Mouse (Mus musculus): ENCODE measurements at regions not wholly inside any gene's neighbourhood (a gene's known extent, or its start where the extent isn't known, plus 50 kb on each side); places are given as distances from the start of the nearest gene placed in this dataset.
"Not testable (repeated sequence)": the region's sequence is repeated elsewhere in the genome, so short reads cannot be mapped to it uniquely, and the experiment has no call there.

GRCm38 (mm10) chr17:76703823-76704222 is 1152.1 kb upstream of the Fam98a start:
- no peak for DNase-seq (ENCODE audit: extremely low spot score in 1 of 2, low spot score in 1 of 2)

- DNase-seq (ENCODE audit: extremely low spot score in 1 of 2, low spot score in 1 of 2): no peak
These were observed 1144.5 kb upstream of the Fam98a start for GRCm38 (mm10) chr17:76696219-76696618.

GRCm38 (mm10) chr17:76658056-76658455 is 1106.3 kb upstream of the Fam98a start:
- peak in 1 of 2 experiments; percentile 2 for DNase-seq (ENCODE audit: extremely low spot score in 1 of 2, low spot score in 1 of 2)

GRCm38 (mm10) chr17:76625976-76626375 is 1074.2 kb upstream of the Fam98a start:
- no peak for DNase-seq (ENCODE audit: extremely low spot score in 1 of 2, low spot score in 1 of 2)

- DNase-seq (ENCODE audit: extremely low spot score in 1 of 2, low spot score in 1 of 2): peak in 1 of 2 experiments; percentile 49
These were observed 1053.5 kb upstream of the Fam98a start for GRCm38 (mm10) chr17:76605237-76605636.

GRCm38 (mm10) chr17:76578323-76578722 is 1026.6 kb upstream of the Fam98a start:
- no peak for DNase-seq (ENCODE audit: extremely low spot score in 1 of 2, low spot score in 1 of 2)

- DNase-seq (ENCODE audit: extremely low spot score in 1 of 2, low spot score in 1 of 2): no peak
These were observed 1008.0 kb upstream of the Fam98a start for GRCm38 (mm10) chr17:76559725-76560124.

- DNase-seq (ENCODE audit: extremely low spot score in 1 of 2, low spot score in 1 of 2): peak in 1 of 2 experiments; percentile 52
These were observed 993.8 kb upstream of the Fam98a start for GRCm38 (mm10) chr17:76545566-76545965.

- DNase-seq (ENCODE audit: extremely low spot score in 1 of 2, low spot score in 1 of 2): no peak
These were observed 984.0 kb upstream of the Fam98a start for GRCm38 (mm10) chr17:76535772-76536171.

- DNase-seq (ENCODE audit: extremely low spot score in 1 of 2, low spot score in 1 of 2): no peak
These were observed 950.0 kb upstream of the Fam98a start for GRCm38 (mm10) chr17:76501732-76502131.

- DNase-seq (ENCODE audit: extremely low spot score in 1 of 2, low spot score in 1 of 2): no peak
These were observed 948.7 kb upstream of the Fam98a start for GRCm38 (mm10) chr17:76500446-76500845.

- DNase-seq (ENCODE audit: extremely low spot score in 1 of 2, low spot score in 1 of 2): not testable (repeated sequence)
These were observed 948.2 kb upstream of the Fam98a start for GRCm38 (mm10) chr17:76499981-76500380.

- DNase-seq (ENCODE audit: extremely low spot score in 1 of 2, low spot score in 1 of 2): no peak
These were observed 935.6 kb upstream of the Fam98a start for GRCm38 (mm10) chr17:76487347-76487746.

- DNase-seq (ENCODE audit: extremely low spot score in 1 of 2, low spot score in 1 of 2): no peak
These were observed 932.4 kb upstream of the Fam98a start for GRCm38 (mm10) chr17:76484130-76484529.

- no peak for DNase-seq (ENCODE audit: extremely low spot score in 1 of 2, low spot score in 1 of 2)
These were observed 899.6 kb upstream of the Fam98a start for GRCm38 (mm10) chr17:76451296-76451834.

Data from frontal cortex, adult 2 months (tissue).